Mouse (Mus musculus) ovary, postnatal 14 days (tissue): ENCODE data around the gene Fis1.

Source experiments
- DNase-seq: peaks from one replicate; pipeline ENCODE4 v3.0.0; 2022; ENCODE audit warnings: low spot score

Fis1 gene

DNA sequence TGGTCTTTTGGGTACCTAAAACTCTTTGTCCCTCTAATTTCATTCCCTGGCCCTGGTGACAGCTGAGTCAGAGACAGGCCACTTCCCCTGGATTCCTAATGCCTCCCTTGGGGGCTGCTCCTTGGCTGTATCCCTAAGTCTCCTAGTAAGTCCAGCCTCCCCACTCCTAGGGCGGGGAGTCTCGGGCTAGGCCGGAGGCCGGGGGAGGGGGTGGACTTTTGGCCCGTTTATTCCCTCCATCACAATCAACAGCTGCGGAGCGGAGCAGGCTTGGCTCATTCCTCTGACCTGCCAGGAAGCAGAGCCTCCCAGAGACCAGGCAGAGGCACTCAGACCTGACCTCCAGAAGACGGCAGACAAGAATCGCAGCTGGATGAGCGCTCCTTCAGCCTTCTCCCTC is 14.5 kb downstream of the Fis1 start:
- peak; percentile 49 for DNase-seq

DNA sequence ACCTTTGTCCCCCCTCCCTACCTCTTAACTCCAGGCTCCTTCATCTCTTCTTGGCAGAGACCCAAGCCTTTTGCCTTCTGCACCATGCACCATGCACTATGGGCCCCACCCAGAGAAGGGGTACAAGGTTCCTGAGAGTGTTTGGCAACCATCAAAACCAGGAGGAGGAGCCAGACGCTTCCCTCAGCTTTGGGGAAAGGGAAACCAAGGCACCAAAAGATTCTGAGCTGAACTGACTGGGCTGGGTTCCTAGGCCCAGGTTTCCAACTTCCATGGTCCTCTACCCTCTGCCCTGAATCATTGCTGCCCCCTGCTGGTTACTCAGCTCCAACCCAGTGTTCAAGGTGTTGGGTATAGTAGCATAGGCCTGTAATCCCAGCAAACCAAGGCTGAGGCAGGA is 17.6 kb downstream of the Fis1 start:
- peak; percentile 66 for DNase-seq

DNA sequence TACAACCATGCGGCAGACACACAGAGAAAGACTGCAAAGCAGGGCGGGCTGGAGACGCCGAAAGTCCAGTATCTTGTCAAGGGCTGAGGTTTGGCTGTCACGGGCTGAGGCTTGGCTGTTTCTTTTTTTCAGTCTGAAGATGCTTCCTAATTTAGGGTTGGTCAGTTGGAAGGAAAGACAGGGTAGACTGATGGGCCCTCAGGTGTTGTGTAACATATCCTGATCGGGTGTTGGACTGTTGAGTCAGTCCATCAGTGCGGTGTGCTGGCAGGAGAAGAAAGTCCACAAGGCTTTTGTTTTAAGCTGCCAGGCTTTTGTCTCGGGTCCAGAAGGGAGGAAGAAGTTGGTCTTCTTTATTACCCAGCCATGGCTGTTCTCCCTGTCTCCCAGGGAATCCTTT is 20.6 kb downstream of the Fis1 start:
- DNase-seq: no peak

DNA sequence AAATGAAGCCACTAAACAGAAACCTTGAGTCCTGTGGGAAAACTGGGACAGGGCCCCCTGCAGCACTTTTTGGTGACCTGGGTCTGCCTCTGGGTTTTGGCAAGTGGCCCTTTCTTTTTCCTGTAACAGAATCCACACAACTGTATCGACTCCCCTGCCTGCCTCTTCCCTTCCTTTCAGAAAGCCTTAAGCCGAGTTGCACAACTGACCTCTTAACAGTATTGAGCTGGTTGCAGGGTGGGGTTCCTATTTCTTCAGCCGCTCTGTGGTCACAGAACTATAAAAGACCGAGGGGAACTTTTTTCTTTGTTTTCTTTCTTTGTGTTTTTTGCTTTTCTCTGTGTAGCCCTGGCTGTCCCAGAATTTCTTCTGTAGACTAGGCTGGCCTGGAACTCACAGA is 24.7 kb downstream of the Fis1 start:
- no peak for DNase-seq

DNA sequence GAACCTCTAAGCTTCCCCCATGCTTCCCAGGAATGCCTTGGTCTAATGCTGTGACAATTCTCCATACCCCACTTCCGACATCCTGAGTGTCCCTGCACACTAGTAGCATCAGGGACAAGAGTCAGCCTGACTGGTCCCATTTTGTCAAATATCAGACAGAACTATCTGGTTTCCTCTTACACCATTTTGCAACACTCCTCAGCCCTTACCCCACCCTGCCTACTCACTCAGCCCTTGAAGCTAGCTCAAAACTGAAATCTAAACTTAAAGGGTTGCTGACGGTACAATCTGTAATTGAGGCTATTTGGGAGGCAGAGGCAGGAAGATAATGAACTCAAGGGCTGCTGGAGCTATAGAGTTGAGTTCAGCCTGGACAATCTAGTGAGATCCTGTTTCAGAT is 26.7 kb downstream of the Fis1 start:
- DNase-seq: no peak

DNA sequence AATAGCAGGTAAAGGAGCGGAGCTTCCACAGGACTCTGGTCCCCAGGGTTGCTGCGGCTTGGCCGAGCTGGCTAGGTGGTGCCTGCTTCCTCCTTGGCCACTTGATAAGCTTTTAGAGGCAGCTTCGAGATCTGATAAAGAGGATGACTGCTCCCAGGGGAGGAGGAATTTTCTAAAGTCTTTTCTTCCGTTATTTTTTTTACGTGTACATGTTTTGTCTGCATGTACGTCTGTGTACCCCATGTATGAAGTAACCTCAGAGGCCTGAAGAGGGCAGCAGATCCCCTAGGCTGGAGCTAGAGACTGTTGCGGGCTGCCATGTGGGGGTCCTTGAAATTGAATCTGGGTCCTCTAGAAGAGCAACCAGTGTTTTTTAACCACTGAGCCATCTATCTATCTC is 27.9 kb downstream of the Fis1 start:
- no peak for DNase-seq

DNA sequence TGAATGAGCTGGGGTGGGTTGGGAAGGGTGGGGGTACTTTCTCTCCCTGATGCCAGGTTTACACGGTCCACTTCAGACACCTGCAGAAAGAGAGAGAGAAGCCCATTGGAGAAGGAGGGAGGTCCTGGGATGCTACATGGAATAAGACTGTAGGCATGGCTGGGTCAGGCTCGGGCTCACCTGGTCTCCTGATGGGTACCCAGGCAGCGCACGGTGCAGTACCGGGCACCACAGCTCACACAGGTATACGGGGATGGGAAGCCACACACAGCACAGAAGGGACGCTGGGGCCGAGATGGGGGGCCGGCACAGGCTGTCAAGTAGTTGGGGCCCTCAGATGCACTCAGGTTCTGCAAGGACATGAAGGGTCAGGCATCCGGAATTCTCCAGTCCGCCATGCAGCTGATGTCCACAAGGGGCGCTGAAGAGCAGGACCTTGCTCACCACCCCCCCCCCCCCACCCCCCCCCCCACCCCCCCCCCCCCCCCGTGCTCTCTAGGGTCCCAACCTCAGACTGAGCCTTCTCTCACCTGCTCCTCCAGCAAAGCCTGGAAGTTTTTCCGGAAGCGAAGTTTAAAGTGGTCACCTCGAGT is 29.4 kb downstream of the Fis1 start:
- no peak for DNase-seq

DNA sequence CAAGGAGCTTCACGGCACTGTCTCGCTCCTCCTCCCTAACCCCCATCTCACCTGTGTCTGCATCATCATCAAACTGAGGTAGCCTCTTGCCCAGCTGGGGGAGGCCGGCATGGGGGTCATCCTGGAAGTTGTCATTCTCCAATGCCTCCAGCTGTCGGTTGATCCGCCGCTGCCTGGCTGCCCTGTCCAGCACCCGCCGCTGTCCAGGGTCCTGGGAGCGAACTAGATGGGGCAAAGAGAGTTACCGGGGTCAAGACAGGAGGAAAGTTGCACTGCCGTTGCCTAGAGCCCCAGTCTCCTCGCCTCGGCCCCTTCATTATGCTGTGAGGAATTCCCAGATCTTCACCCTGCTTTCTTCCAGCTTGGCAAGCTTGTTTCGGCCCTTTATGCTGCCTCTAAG is 31.8 kb downstream of the Fis1 start:
- no peak for DNase-seq

DNA sequence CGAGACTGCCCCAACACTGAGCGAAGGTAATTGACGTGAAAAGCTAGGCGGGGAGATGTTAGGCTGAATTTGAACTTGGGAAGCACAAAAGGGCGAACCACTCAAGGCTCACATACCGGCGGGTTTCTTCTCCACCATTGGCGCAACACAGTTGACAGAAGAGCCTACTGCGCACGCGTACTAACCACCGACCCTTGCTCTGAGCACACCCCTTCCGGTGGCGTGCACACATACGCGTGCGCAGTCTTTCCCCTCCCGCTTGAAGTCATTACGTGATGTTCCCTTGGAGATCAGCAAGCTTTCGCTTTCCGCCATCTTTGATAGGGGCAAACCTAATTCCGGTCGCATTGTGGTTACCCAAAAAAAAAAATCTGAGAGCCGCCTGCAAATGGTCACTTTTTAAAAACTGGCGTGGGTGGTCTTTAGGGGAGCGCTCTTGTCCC is 33.6 kb downstream of the Fis1 start, which contains the start of gene Plod3:
Gene Plod3, plus strand, starts transcription at position 325 of the 443 bp plus-strand sequence.
- DNase-seq: peak; percentile 85

DNA sequence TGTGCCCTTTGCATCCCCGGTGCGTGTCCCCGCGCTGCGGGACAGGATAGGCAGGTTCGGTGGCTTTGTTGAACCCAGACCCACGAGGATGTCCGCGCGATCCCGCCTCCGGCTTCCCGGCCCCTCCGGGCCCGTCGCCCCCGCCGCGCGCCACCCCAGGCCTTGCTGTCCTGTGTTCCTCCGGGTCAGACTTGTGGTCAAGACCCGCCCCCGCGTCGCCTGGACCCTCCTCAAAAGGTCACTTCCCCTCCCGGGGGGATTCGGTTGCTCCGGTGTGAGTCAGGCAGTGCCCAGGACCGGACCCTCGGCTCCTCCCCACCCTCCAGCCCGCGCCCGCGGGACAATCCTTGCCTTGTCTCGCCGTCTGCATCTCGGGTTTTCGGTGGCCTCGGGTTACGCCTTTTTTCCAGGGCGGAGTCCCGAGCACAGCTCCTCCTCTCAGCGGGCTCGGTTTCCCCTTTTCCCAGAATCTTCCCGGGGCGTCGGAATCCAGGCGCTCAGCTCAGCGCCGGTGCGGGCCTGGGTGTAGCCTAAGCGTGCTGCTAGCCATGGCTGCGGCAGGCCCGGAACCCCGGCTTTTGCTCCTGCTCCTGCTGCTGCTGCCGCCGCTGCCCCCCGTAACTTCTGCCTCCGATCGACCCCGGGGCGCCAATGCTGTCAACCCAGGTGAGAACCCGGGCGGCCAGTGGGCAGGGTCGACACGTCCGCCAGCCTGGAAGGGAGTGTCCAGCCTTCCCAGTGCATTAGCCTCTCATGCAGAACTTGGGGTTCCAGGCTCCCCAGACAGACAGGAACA is 34.3 kb downstream of the Fis1 start:
- peak; percentile 69 for DNase-seq

DNA sequence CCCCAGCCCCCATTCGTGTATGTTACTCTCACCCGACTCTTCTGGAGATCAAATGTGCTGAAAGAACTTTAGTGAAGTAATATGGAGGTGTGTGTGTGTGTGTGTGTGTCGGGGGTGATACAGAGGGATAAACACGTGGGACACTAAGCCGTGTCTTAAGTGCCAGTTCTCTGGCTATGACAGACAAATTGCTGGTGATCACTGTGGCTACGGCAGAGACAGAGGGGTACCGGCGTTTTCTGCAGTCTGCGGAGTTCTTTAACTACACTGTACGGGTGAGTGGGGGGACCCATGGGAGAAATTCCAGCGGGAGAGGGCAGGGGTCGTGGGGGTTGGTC is 34.8 kb downstream of the Fis1 start, which contains the start of gene Znhit1:
Gene Znhit1, minus strand, starts transcription at position 88 of the 338 bp plus-strand sequence.
- no peak for DNase-seq

DNA sequence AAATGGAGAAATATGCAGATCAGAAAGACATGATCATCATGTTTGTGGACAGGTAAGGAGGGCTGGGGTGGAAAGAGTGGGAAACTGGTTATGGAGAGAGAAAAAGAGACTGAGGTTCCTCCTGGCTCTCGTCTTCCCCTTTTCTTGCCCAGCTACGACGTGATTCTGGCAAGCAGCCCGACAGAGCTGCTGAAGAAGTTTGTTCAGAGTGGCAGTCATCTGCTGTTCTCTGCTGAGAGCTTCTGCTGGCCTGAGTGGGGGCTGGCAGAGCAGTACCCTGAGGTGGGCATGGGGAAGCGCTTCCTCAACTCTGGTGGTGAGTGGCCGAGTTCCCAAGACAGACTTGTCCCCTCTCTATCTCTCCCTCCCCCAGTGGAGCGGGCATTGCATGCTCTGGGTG is 35.3 kb downstream of the Fis1 start:
- DNase-seq: no peak

DNA sequence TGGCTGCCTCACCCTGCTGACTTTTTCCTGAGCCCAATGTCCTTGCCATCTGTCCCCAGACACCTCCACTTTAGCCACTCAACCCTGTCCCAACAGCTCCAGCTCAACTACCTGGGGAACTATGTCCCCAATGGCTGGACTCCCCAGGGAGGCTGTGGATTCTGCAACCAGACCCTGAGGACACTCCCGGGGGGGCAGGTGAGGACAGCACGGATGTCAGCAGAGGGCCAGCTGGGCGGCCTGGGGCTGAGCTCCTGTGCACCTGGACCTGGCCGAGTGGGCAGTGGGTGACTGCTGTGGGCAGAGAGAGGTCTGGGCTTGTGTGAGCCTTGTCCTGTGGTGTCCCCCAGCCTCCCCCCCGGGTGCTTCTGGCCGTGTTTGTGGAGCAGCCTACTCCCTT is 36.7 kb downstream of the Fis1 start:
- DNase-seq: no peak

DNA sequence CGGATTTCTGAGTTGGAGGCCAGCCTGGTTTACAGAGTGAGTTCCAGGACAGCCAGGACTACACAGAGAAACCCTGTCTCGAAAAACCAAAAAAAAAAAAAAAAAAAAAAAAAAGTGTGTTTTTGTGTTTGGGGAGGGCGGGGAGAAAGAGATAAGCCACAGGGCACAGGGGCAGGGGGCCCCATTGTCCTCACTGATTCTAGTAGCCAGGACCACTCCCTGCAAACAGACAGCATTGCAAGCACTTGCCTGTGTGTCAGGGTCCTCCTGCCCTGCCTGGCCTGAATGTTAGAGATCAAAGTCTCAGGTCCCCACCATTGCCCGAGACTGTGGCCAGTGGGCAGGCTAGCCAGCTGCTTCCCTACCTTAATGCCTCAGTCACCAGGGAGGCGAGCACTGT is 46.4 kb downstream of the Fis1 start:
- no peak for DNase-seq

DNA sequence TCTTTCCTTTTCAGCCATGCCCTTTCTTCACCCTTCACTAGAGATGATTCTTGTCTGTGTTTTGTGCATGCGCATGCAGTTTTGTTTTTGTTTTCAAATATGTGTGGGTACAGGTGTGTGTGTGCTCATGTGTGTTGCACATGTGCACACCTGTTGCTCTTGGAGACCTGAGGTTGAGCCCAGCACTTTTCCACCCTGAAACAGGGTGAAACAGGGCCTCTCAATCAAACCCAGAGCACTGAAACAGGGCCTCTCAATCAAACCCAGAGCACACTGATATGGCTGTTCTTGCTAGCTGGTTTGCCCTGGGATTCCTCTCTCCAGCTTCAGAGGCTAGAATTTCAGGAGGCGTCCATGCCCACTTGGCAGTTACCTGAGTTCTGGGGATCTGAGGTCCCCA is 47.5 kb downstream of the Fis1 start:
- DNase-seq: no peak

DNA sequence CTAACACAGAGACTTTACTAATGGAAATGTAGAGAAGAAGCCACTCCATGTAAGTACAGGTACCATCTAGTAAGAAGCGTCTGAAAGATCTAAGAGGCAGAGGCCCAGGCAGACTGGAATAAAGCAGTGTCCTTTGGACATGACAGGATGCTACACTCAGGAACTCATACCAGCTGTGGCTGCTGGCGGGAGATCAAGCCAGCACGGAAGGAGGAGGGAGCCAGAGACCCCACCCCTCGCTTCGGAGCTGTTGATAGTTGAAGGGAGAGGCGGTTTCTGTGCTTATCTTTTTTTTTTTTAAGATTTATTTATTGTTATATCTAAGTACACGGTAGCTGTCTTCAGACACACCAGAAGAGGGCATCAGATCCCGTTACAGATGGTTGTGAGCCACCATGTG is 54.2 kb downstream of the Fis1 start:
- no peak for DNase-seq

DNA sequence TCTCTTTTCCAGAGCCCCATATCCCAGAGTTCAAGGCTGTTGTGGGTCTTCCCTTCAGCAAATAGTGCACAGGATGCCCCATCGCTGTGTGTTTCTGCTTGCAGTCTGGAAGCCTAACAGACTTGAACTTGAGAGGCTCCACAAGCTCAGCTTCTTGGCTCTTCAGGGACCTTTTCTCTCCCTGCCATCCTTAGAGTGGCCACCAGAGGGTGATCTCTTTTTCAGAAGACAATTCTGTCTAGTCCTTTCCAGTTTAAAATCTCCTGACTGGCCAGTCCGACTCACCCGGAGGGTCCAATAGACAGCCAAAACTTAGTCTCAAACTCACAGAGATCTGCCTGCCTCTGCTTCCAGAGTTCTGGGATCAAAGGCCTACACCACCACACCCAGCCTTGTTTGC is 56.9 kb downstream of the Fis1 start:
- peak; percentile 38 for DNase-seq

DNA sequence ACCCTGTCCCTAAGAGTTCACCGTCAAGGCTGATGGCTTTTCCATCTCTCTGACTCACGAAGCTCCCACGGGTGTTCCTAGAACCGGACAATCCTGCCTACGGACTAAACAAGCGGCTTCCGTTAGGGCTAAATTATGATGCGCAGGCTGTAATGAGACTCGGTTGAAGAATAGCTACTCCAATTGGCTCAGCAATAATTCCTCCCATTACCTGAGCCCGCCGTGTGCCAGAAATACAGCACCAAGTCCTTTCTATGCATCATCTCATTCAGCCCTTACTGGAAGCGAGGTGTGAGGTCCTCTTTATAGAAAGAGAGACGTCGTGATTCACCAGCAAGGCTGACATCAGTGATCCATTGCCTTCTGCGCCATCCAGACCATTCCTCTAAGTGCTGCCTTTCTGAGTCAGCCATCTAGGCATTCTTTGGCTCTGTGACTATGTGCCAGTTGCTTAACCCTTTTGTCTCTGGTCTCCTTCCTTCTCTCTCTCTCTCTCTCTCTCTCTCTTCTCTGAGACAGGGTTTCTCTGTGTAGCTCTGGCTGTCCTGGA is 59.4 kb downstream of the Fis1 start:
- no peak for DNase-seq
